Mouse (Mus musculus) E14TG2a.4 (cell line): Measurements from ENCODE around the gene Flywch1.

Source experiments
- H3K27me3 ChIP-seq: 2 replicates; pipeline ENCODE4 v1.6.1; 2014; ENCODE audit warnings: low read length, control low read depth; ENCODE audit not compliant: insufficient read depth
- H3K36me3 ChIP-seq: 2 replicates; pipeline ENCODE4 v1.6.1; 2014; ENCODE audit warnings: low read length, control low read depth; ENCODE audit not compliant: insufficient read depth
- H3K4me1 ChIP-seq: replicated peaks from 2 replicates; pipeline ENCODE4 v1.6.1; 2014; ENCODE audit warnings: low read depth, low read length, control low read depth
- H3K4me3 ChIP-seq: replicated peaks from 2 replicates; pipeline ENCODE4 v1.5.1; 2014; ENCODE audit warnings: mild to moderate bottlenecking, low read length
- H3K9me3 ChIP-seq: 2 replicates; pipeline ENCODE4 v1.6.1; 2014; ENCODE audit warnings: low read length, control low read depth
- CTCF ChIP-seq: conservative IDR thresholded peaks from 2 replicates; pipeline ENCODE4 v1.5.1; 2014; ENCODE audit warnings: low read length
- NANOG ChIP-seq: IDR thresholded peaks from 2 replicates; pipeline ENCODE4 v1.6.1; 2014; ENCODE audit warnings: borderline replicate concordance, low read length, mixed read lengths
- POU5F1 ChIP-seq: IDR thresholded peaks from 2 replicates; pipeline ENCODE4 v1.6.1; 2014; ENCODE audit warnings: low read length, borderline replicate concordance

Gene Flywch1

GRCm38 (mm10) chr17:23748631-23749391 lies 22.6 kb downstream of the Flywch1 start:
- H3K27me3 ChIP-seq: peaks cover 43% of the 10 kb centered on the region
- no peak overlapping the region for H3K4me3 ChIP-seq
- no peaks in the 10 kb centered on the region for H3K9me3 ChIP-seq
- H3K36me3 ChIP-seq: peaks cover 13% of the 10 kb centered on the region
- TF ChIP-seq POU5F1 (no peak), NANOG (no peak), CTCF (peak; percentile 63)
- H3K4me1 ChIP-seq: peaks cover 43% of the 10 kb centered on the region

GRCm38 (mm10) chr17:23748026-23748425 lies 23.4 kb downstream of the Flywch1 start:
- H3K36me3 ChIP-seq: peaks cover 6% of the 10 kb centered on the region
- H3K9me3 ChIP-seq: no peaks in the 10 kb centered on the region
- H3K4me1 ChIP-seq: peaks cover 48% of the 10 kb centered on the region
- H3K4me3 ChIP-seq: no peak overlapping the region
- TF ChIP-seq NANOG (no peak), POU5F1 (no peak), CTCF (no peak)
- H3K27me3 ChIP-seq: peaks cover 51% of the 10 kb centered on the region

DNA sequence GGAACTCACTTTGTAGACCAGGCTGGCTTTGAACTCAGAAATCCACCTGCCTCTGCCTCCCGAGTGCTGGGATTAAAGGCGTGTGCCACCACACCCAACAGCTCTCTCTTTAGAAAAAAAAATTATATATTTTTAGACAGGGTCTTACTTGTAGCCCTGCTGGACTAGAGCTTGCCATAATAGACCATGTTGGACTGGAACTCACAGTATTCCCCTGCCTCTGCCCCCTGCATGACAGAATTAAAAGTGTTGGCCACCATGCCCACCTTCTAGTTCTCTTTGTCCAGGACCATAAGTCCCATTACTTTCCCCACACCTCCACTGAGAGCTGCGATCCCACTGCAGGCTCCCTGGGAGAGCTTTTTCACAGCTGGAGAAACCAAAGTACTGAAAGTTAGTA lies 23.9 kb downstream of the Flywch1 start:
- TF ChIP-seq CTCF (no peak), NANOG (no peak), POU5F1 (no peak)
- peaks cover under 1% of the 10 kb centered on the region; the same call in 1 of the 2 replicates for H3K36me3 ChIP-seq
- no peak overlapping the region for H3K4me3 ChIP-seq
- H3K27me3 ChIP-seq: peaks cover 57% of the 10 kb centered on the region
- H3K4me1 ChIP-seq: peaks cover 53% of the 10 kb centered on the region
- no peaks in the 10 kb centered on the region for H3K9me3 ChIP-seq

- Histone ChIP-seq H3K36me3 (no peaks in the 10 kb centered on the region), H3K4me3 (0 out of 2 replicates have a peak overlapping the region, but pooled peaks have one; percentile 58), H3K9me3 (no peaks in the 10 kb centered on the region), H3K4me1 (peaks cover 59% of the 10 kb centered on the region), H3K27me3 (peaks cover 64% of the 10 kb centered on the region)
- TF ChIP-seq POU5F1 (no peak), NANOG (no peak), CTCF (no peak)
Measured at GRCm38 (mm10) chr17:23746767-23747166, 24.6 kb downstream of the Flywch1 start.

DNA sequence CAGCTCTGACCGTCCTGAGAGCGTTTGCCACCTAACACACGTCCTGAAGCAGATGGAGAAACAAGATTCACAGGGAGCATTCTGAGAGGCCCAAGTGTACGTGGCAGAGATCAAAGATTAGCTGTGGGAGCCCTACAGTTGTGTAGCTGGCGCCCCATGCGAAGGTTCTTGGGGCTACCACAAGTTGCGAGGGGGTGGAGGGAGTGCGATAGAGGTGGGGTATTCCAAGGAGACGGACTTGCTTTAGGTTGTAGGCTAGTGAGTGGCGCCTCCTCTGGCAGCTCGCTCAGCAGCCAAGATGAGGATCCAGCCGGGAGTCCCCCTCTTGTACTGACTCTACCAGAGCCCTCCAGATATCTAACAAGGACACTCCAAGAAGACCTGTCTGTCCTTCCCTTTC lies 25.1 kb downstream of the Flywch1 start:
- H3K9me3 ChIP-seq: no peaks in the 10 kb centered on the region
- H3K36me3 ChIP-seq: no peaks in the 10 kb centered on the region
- peak overlapping the region; percentile 58 for H3K4me3 ChIP-seq
- peaks cover 63% of the 10 kb centered on the region for H3K4me1 ChIP-seq
- TF ChIP-seq NANOG (no peak), CTCF (no peak; the same call in 1 of the 2 replicates), POU5F1 (no peak)
- peaks cover 68% of the 10 kb centered on the region for H3K27me3 ChIP-seq

- Histone ChIP-seq H3K4me3 (peak within 1 kb of the TSS; percentile 80), H3K36me3 (no peaks in the 10 kb centered on the region), H3K4me1 (peaks cover 69% of the 10 kb centered on the region), H3K27me3 (peaks cover 76% of the 10 kb centered on the region), H3K9me3 (no peaks in the 10 kb centered on the region)
- TF ChIP-seq POU5F1 (no peak), NANOG (no peak), CTCF (no peak)
Measured at GRCm38 (mm10) chr17:23745301-23746251, 25.8 kb downstream of the Flywch1 start, which contains the start of gene Kremen2. TSS of gene Kremen2 (minus strand) at chr17:23745833.

GRCm38 (mm10) chr17:23744651-23745050 lies 26.8 kb downstream of the Flywch1 start:
- Histone ChIP-seq H3K36me3 (no peaks in the 10 kb centered on the region), H3K27me3 (peaks cover 81% of the 10 kb centered on the region), H3K9me3 (no peaks in the 10 kb centered on the region), H3K4me3 (peak overlapping the region; percentile 80), H3K4me1 (peaks cover 76% of the 10 kb centered on the region)
- TF ChIP-seq NANOG: no peak
- TF ChIP-seq CTCF: no peak
- no peak for TF ChIP-seq POU5F1

GRCm38 (mm10) chr17:23744076-23744475 lies 27.3 kb downstream of the Flywch1 start:
- H3K4me3 ChIP-seq: no peak overlapping the region
- H3K4me1 ChIP-seq: peaks cover 76% of the 10 kb centered on the region
- H3K36me3 ChIP-seq: no peaks in the 10 kb centered on the region
- H3K9me3 ChIP-seq: no peaks in the 10 kb centered on the region
- TF ChIP-seq POU5F1 (no peak), CTCF (no peak), NANOG (no peak)
- H3K27me3 ChIP-seq: peaks cover 87% of the 10 kb centered on the region
